Mouse (Mus musculus): ENCODE results near the gene Nupr1. TPM values are rescaled to one million over a fixed set of nuclear protein-coding genes. Genes with fewer than 3 reads are reported as not detected.

The Nupr1 gene
- total RNA-seq, 2 experiments from 2014 or later = 9.9 TPM; not detected in 1

Other genes with a start within 250 kb of the Nupr1 start
- 14.9 and 32.5 TPM in 2 replicates for gene Nfatc2ip, start 234.1 kb downstream of the Nupr1 start, total RNA-seq (2014; fragmentation: Nextera tagmentation)
- gene Nfatc2ip, start 234.1 kb downstream of the Nupr1 start, total RNA-seq (2017) = 17.8 and 18.9 TPM in 2 replicates
- gene Cd19, start 216.0 kb downstream of the Nupr1 start, total RNA-seq (2014; fragmentation: Nextera tagmentation) = 1.7 and 16.4 TPM in 2 replicates
- gene Cd19, start 216.0 kb downstream of the Nupr1 start, total RNA-seq (2017) = 0.28 TPM in 1 of 2 replicates, not detected in the other
- 10.2 and 13.9 TPM in 2 replicates for gene Rabep2, start 202.1 kb downstream of the Nupr1 start, total RNA-seq (2014; fragmentation: Nextera tagmentation)
- gene Rabep2, start 202.1 kb downstream of the Nupr1 start, total RNA-seq (2017) = 11.5 and 14.0 TPM in 2 replicates
- gene Atp2a1, start 167.8 kb downstream of the Nupr1 start, total RNA-seq (2014; fragmentation: Nextera tagmentation) = 2.3 TPM in 1 of 2 replicates, not detected in the other
- gene Atp2a1, start 167.8 kb downstream of the Nupr1 start, total RNA-seq (2017) = 0.15 and 0.61 TPM in 2 replicates
- 24.8 and 49.2 TPM in 2 replicates for gene Sh2b1, start 155.4 kb downstream of the Nupr1 start, total RNA-seq (2014; fragmentation: Nextera tagmentation)
- 11.7 and 11.9 TPM in 2 replicates for gene Sh2b1, start 155.4 kb downstream of the Nupr1 start, total RNA-seq (2017)
- 128 and 168 TPM in 2 replicates for gene Tufm, start 143.5 kb downstream of the Nupr1 start, total RNA-seq (2014; fragmentation: Nextera tagmentation)
- gene Tufm, start 143.5 kb downstream of the Nupr1 start, total RNA-seq (2017) = 92.9 and 141 TPM in 2 replicates
- 162 and 199 TPM in 2 replicates for gene Atxn2l, start 127.4 kb downstream of the Nupr1 start, total RNA-seq (2014; fragmentation: Nextera tagmentation)
- 28.4 and 42.7 TPM in 2 replicates for gene Atxn2l, start 127.4 kb downstream of the Nupr1 start, total RNA-seq (2017)
- 193 and 244 TPM in 2 replicates for gene Eif3c, start 64.5 kb downstream of the Nupr1 start, total RNA-seq (2014; fragmentation: Nextera tagmentation)
- 286 and 298 TPM in 2 replicates for gene Eif3c, start 64.5 kb downstream of the Nupr1 start, total RNA-seq (2017)
- gene Apobr, start 45.9 kb downstream of the Nupr1 start, total RNA-seq (2014; fragmentation: Nextera tagmentation) = 0.79 and 2.4 TPM in 2 replicates
- gene Apobr, start 45.9 kb downstream of the Nupr1 start, total RNA-seq (2017) = 0.89 and 2.4 TPM in 2 replicates
- 24.5 and 43.7 TPM in 2 replicates for gene Cln3, start 45.0 kb downstream of the Nupr1 start, total RNA-seq (2014; fragmentation: Nextera tagmentation)
- gene Cln3, start 45.0 kb downstream of the Nupr1 start, total RNA-seq (2017) = 3.8 and 9.8 TPM in 2 replicates
- not detected in 2 replicates for gene Il27, start 35.9 kb downstream of the Nupr1 start, total RNA-seq (2014; fragmentation: Nextera tagmentation)
- not detected in 2 replicates for gene Il27, start 35.9 kb downstream of the Nupr1 start, total RNA-seq (2017)
- gene Sgf29, start 18.4 kb upstream of the Nupr1 start, total RNA-seq (2014; fragmentation: Nextera tagmentation) = 100 and 125 TPM in 2 replicates
- 37.4 and 51.0 TPM in 2 replicates for gene Sgf29, start 18.4 kb upstream of the Nupr1 start, total RNA-seq (2017)
- gene Sult1a1, start 45.6 kb upstream of the Nupr1 start, total RNA-seq (2014; fragmentation: Nextera tagmentation) = not detected in 2 replicates
- not detected in 2 replicates for gene Sult1a1, start 45.6 kb upstream of the Nupr1 start, total RNA-seq (2017)
- 212 and 218 TPM in 2 replicates for gene Bola2, start 64.5 kb upstream of the Nupr1 start, total RNA-seq (2014; fragmentation: Nextera tagmentation)
- gene Bola2, start 64.5 kb upstream of the Nupr1 start, total RNA-seq (2017) = 107 and 179 TPM in 2 replicates
- gene Slx1b, start 64.9 kb upstream of the Nupr1 start, total RNA-seq (2014; fragmentation: Nextera tagmentation) = 3.7 and 9.3 TPM in 2 replicates
- 2.9 and 3.0 TPM in 2 replicates for gene Slx1b, start 64.9 kb upstream of the Nupr1 start, total RNA-seq (2017)
- 31.8 and 35.5 TPM in 2 replicates for gene Coro1a, start 76.9 kb upstream of the Nupr1 start, total RNA-seq (2014; fragmentation: Nextera tagmentation)
- gene Coro1a, start 76.9 kb upstream of the Nupr1 start, total RNA-seq (2017) = 40.7 and 41.2 TPM in 2 replicates
- 41.0 and 45.1 TPM in 2 replicates for gene Mapk3, start 128.7 kb upstream of the Nupr1 start, total RNA-seq (2014; fragmentation: Nextera tagmentation)
- 17.5 and 20.1 TPM in 2 replicates for gene Mapk3, start 128.7 kb upstream of the Nupr1 start, total RNA-seq (2017)
- 0.26 and 2.5 TPM in 2 replicates for gene Gdpd3, start 135.5 kb upstream of the Nupr1 start, total RNA-seq (2014; fragmentation: Nextera tagmentation)
- gene Gdpd3, start 135.5 kb upstream of the Nupr1 start, total RNA-seq (2017) = 0.09 TPM in 1 of 2 replicates, not detected in the other
- gene Ypel3, start 146.1 kb upstream of the Nupr1 start, total RNA-seq (2014; fragmentation: Nextera tagmentation) = 26.6 and 40.6 TPM in 2 replicates
- 20.2 and 22.6 TPM in 2 replicates for gene Ypel3, start 146.1 kb upstream of the Nupr1 start, total RNA-seq (2017)
- 0.69 and 3.1 TPM in 2 replicates for gene Tbx6, start 150.6 kb upstream of the Nupr1 start, total RNA-seq (2014; fragmentation: Nextera tagmentation)
- gene Tbx6, start 150.6 kb upstream of the Nupr1 start, total RNA-seq (2017) = not detected in 2 replicates
- gene Ppp4c, start 161.6 kb upstream of the Nupr1 start, total RNA-seq (2014; fragmentation: Nextera tagmentation) = 176 and 189 TPM in 2 replicates
- gene Ppp4c, start 161.6 kb upstream of the Nupr1 start, total RNA-seq (2017) = 104 and 127 TPM in 2 replicates
- gene Fam57b, start 166.8 kb upstream of the Nupr1 start, total RNA-seq (2014; fragmentation: Nextera tagmentation) = 0.61 TPM in 1 of 2 replicates, not detected in the other
- 0.42 TPM in 1 of 2 replicates, not detected in the other for gene Fam57b, start 166.8 kb upstream of the Nupr1 start, total RNA-seq (2017)
- gene 4930451I11Rik, start 200.8 kb upstream of the Nupr1 start, total RNA-seq (2014; fragmentation: Nextera tagmentation) = not detected in 2 replicates
- gene 4930451I11Rik, start 200.8 kb upstream of the Nupr1 start, total RNA-seq (2017) = not detected in 2 replicates
- gene Doc2a, start 216.6 kb upstream of the Nupr1 start, total RNA-seq (2014; fragmentation: Nextera tagmentation) = not detected in 2 replicates
- not detected in 2 replicates for gene Doc2a, start 216.6 kb upstream of the Nupr1 start, total RNA-seq (2017)
- 51.6 and 123 TPM in 2 replicates for gene Hirip3, start 231.1 kb upstream of the Nupr1 start, total RNA-seq (2014; fragmentation: Nextera tagmentation)
- gene Hirip3, start 231.1 kb upstream of the Nupr1 start, total RNA-seq (2017) = 327 and 333 TPM in 2 replicates
- gene Ino80e, start 231.5 kb upstream of the Nupr1 start, total RNA-seq (2014; fragmentation: Nextera tagmentation) = 124 and 132 TPM in 2 replicates
- 29.4 and 45.6 TPM in 2 replicates for gene Ino80e, start 231.5 kb upstream of the Nupr1 start, total RNA-seq (2017)